Mouse (Mus musculus) erythroblast, embryonic 14.5 days (primary cell): Measurements from ENCODE around the gene Ptger4.

ENCODE experiments used
- GATA1 ChIP-seq: IDR thresholded peaks from 2 replicates; pipeline ENCODE4 v1.6.1; 2012; ENCODE audit warnings: low read length, inconsistent platforms, mixed read lengths
- TAL1 ChIP-seq: IDR thresholded peaks from 3 replicates; pipeline ENCODE4 v1.6.1; 2012; ENCODE audit warnings: low read length, inconsistent platforms, mixed read lengths

DNA sequence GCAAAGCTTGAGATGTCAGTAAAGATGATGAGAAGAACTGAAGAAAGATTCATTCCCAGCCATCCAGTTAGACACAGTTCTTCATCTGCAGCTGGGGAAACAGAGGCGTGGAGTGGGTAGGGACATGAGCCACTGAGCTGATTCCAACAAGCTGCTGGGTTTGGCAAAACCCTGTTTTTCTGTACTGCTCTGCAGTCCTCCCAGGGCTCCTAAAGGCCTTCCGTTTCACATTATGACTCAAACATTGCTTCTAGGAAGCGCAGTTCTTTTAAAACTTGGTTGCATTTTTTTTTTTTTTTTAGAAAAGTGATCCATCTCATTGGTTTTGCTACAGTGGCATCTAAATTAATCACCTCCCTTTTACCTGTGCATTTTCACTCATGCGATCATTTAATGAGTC is 5.4 kb downstream of the Ptger4 start:
- TF ChIP-seq TAL1 (no peak), GATA1 (no peak)
